Mouse (Mus musculus): ENCODE results near the gene Gm11237. TPM values are rescaled to one million over a fixed set of nuclear protein-coding genes. Genes with fewer than 3 reads are reported as not detected.

Gene Gm11237
- not detected in 2 replicates for polyA plus RNA-seq (2012; rRNA removed)

GRCm38 (mm10) chr4:73622684-73623083 is at the start of gene Gm11237:
Gm11237 (plus strand) TSS chr4:73622984.

GRCm38 (mm10) chr4:73607581-73607980 is 15.2 kb upstream of the Gm11237 start, which contains the start of gene Gm11238:
Gm11238 (plus strand) TSS chr4:73607881.

GRCm38 (mm10) chr4:73637821-73638220 is 15.0 kb downstream of the Gm11237 start, which contains the start of gene Gm11236:
Gm11236 (plus strand) TSS chr4:73638121.

GRCm38 (mm10) chr4:73668054-73668453 is 45.3 kb downstream of the Gm11237 start, which contains the start of gene Gm11239:
Gm11239 (plus strand) TSS chr4:73668354.

Other genes starting within 250 kb of the Gm11237 start
- not detected in 2 replicates for gene Gm11487, start 217.9 kb upstream of the Gm11237 start, polyA plus RNA-seq (2012; rRNA removed)
- gene Gm11238, start 15.1 kb upstream of the Gm11237 start, polyA plus RNA-seq (2012; rRNA removed), result not detected in 2 replicates
- gene Gm11236, start 15.1 kb downstream of the Gm11237 start, polyA plus RNA-seq (2012; rRNA removed), result not detected in 2 replicates
- gene Gm11239, start 45.4 kb downstream of the Gm11237 start, polyA plus RNA-seq (2012; rRNA removed), result not detected in 2 replicates
- not detected in 2 replicates for gene Gm428, start 60.5 kb downstream of the Gm11237 start, polyA plus RNA-seq (2012; rRNA removed)
- under 0.01 and 0.01 TPM in 2 replicates for gene Rasef, start 168.0 kb downstream of the Gm11237 start, polyA plus RNA-seq (2012; rRNA removed)

All from liver, embryonic 14 days (tissue).